Mouse (Mus musculus) kidney, embryonic 15.5 days (tissue): ENCODE results near the gene Haus2. TPM values are rescaled to one million over a fixed set of nuclear protein-coding genes. Genes with fewer than 3 reads are reported as not detected.
"Not testable (repeated sequence)": the region's sequence is repeated elsewhere in the genome, so short reads cannot be mapped to it uniquely, and the experiment has no call there.

Source experiments
- ATAC-seq: fragments of 200-750 bp; cut with Nextera tagmentation; replicated peaks from 2 replicates; pipeline ENCODE4 v1.8.0; 2017; ENCODE audit warnings: moderate TSS enrichment; ENCODE audit not compliant: low FRiP score
- H3K27ac ChIP-seq: fragments of 300-500 bp; sonication (generic); 2 replicates; pipeline ENCODE4 v1.5.1; 2015; ENCODE audit warnings: mild to moderate bottlenecking, inconsistent platforms
- H3K27me3 ChIP-seq: fragments of 300-500 bp; sonication (generic); 2 replicates; pipeline ENCODE4 v1.6.1; 2015; ENCODE audit warnings: inconsistent platforms
- H3K36me3 ChIP-seq: fragments of 300-500 bp; sonication (generic); 2 replicates; pipeline ENCODE4 v1.6.1; 2015; ENCODE audit warnings: inconsistent platforms
- H3K4me1 ChIP-seq: fragments of 300-500 bp; sonication (generic); 2 replicates; pipeline ENCODE4 v1.6.1; 2015; ENCODE audit warnings: inconsistent platforms
- H3K4me2 ChIP-seq: fragments of 300-500 bp; sonication (generic); 2 replicates; pipeline ENCODE4 v1.6.1; 2015; ENCODE audit warnings: moderate library complexity, mild to moderate bottlenecking, inconsistent platforms
- H3K4me3 ChIP-seq: fragments of 300-500 bp; sonication (generic); replicated peaks from 2 replicates; pipeline ENCODE4 v1.5.1; 2015; ENCODE audit warnings: mild to moderate bottlenecking, inconsistent platforms
- H3K9ac ChIP-seq: fragments of 300-500 bp; sonication (generic); 2 replicates; pipeline ENCODE4 v1.6.1; 2015; ENCODE audit warnings: mild to moderate bottlenecking, inconsistent platforms
- H3K9me3 ChIP-seq: fragments of 300-500 bp; sonication (generic); replicated peaks from 2 replicates; pipeline ENCODE4 v1.6.1; 2016; ENCODE audit warnings: inconsistent platforms
- WGBS: fragments of 180-500 bp; shearing (Covaris S2); methylation state at CpG from one replicate; pipeline ENCODE4 v1.1.7; 2015; ENCODE audit warnings: mixed read lengths; 5-methylcytosine and 5-hydroxymethylcytosine counted together
- polyA plus RNA-seq: library from polyadenylated mRNA; unstranded; fragments of >200 nt; fragmentation: Nextera tagmentation; extraction: Ambion mirVana; gene quantifications from 2 replicates; pipeline ENCODE4 v1.2.1, GENCODE M21; 2015

The Haus2 gene
- 24.4 and 25.9 TPM in 2 replicates for polyA plus RNA-seq

DNA sequence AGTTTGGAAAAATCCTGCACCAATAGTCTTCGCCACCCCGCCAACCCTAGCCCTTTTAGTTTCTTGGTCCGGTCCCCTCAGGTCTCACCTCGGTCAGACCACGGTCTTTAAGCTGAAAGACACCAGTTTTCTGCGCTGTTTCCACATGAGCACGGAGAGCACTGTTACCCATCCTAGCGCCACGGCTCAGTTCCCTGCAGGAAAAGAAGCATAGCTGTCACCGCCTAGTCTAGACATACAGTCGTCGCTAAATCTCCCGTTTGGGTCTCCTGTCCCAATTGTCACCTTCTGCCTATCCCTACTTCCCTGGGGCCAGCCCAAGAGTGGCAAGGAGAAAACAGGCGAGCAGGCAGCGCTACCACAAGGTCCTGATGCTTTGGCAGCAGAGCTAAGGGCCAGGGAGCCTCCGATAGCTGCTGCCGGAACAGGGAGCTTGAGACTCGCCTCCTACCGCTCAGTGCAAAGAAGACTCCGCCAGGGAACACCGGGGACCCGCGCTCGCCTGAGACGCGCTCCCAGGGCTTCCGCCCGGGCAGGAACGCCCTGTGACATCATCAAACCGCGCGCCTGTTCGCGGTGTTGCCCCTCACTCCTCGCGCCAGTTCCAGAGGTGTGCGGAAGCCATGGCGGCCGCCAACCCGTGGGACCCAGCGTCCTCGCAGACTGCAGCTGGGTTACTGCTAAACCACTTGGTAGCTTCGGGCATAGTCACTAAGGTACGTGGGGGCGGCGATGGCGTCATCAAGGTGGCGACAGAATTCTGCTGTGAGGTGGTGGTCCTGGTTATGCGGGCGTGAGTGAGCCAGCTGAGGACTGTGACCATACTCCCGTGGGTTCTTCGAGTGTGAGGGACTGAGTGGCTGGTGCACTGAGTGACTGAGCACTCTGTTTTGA lies at the start of gene Haus2, which contains the start of gene Lrrc57:
Gene Haus2, plus strand, starts transcription at position 554 of the 894 bp plus-strand sequence.
Gene Lrrc57, minus strand, starts transcription at position 691 of the 894 bp plus-strand sequence.
- under 1% methylated on average over 52 of the region's 52 CpGs for WGBS
- peaks cover 33% of the 10 kb centered on the region for H3K36me3 ChIP-seq
- peaks cover 22% of the 10 kb centered on the region for H3K4me1 ChIP-seq
- peak within 1 kb of the TSS; percentile 83 for H3K9ac ChIP-seq
- H3K4me2 ChIP-seq: peak within 1 kb of the TSS; percentile 86
- H3K4me3 ChIP-seq: peak within 1 kb of the TSS; percentile 97
- H3K9me3 ChIP-seq: no peaks in the 10 kb centered on the region
- H3K27ac ChIP-seq: peak within 1 kb of the TSS; percentile 95
- ATAC-seq: peak; percentile 98
- no peaks in the 10 kb centered on the region for H3K27me3 ChIP-seq

DNA sequence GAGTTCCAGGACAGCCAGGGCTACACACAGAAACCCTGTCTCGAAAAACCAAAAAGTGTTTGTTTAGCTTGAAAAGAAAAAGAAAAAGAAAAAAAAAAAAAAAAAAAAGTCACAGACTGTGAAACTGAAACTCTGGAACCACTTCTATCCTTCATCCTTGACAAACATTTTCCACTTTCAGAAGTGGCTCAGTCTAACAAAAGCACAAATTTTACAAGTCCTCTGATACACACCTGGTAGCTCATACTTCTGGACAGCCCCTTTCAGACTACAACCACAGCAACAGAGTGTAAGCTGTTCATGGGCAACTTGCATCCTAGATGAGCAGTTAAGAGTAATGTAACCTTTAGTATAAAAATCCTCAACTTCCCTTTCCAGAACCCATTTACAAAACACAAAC lies 47.7 kb upstream of the Haus2 start:
- H3K27ac ChIP-seq: no peak overlapping the region
- WGBS: 89% methylated on average over 1 of the region's 1 CpGs
- H3K4me2 ChIP-seq: no peak overlapping the region
- H3K4me3 ChIP-seq: no peak overlapping the region
- no peaks in the 10 kb centered on the region for H3K27me3 ChIP-seq
- peaks cover 9% of the 10 kb centered on the region for H3K36me3 ChIP-seq
- no peak for ATAC-seq
- H3K9me3 ChIP-seq: no peaks in the 10 kb centered on the region
- H3K9ac ChIP-seq: no peak overlapping the region
- peaks cover 14% of the 10 kb centered on the region for H3K4me1 ChIP-seq

DNA sequence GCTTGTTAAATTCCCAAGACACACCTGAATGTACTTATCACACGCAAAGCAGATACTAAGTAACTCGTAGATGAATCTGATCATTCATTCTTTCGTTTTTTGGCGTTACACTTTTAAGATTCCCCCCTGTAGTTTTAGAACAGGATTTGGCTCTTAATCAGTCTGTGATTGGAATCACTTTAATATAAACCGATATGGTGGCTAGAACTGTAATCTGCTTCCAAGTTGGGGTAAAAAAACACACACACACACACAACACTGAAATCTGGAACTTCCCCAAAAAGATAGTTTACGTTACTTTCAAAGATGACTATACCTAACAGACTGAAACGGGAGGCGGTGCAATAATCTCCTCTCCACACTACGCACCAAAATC lies 46.3 kb upstream of the Haus2 start:
- Histone ChIP-seq H3K9me3 (no peaks in the 10 kb centered on the region), H3K36me3 (peaks cover 4% of the 10 kb centered on the region; the same call in 1 of the 2 replicates), H3K9ac (peak overlapping the region; percentile 81), H3K4me1 (peaks cover 17% of the 10 kb centered on the region), H3K27me3 (no peaks in the 10 kb centered on the region), H3K4me2 (peak overlapping the region; percentile 62), H3K4me3 (peak overlapping the region; percentile 79), H3K27ac (peak overlapping the region; percentile 85; the same call in 1 of the 2 replicates)
- ATAC-seq: no peak
- WGBS: 24% methylated on average over 9 of the region's 9 CpGs

DNA sequence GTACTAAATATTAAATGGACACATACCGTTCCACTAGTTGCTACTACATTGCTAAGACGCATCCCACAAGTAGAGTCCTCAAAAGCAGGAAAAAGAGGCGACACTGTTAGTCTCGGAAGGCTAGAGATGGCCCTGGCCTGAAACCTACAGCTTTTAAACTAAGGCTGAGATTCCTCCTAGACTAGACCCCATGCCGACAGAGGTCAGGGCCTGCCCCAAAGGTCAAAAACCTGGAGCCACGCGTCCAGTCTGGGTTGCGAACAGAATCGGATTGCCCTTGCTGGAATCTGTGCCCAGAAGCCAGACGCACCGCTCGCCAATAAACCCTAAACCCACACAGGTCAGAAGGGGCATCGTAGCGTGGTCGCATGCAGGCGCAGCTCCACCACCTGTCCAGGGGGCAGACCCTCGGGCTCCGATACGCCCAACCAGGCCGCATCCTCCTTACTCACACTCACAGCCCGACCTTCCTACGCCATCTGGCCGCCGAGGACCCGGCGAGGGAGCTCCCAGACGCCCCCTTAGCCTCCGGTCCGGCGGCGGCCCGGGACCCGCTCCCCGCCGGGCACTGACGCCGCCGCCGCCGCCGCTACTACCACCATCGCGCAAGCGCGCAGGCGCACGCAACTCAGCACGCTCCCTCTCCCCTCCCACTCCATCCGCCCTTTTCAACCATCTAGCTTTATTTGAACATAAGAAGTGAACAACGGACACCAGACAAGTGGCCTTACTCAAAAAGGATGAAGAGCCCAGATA lies 45.8 kb upstream of the Haus2 start, which contains the start of gene Zfp106:
Gene Zfp106, minus strand, starts transcription at position 609 of the 756 bp plus-strand sequence.
- H3K4me1 ChIP-seq: peaks cover 17% of the 10 kb centered on the region
- H3K36me3 ChIP-seq: peaks cover 4% of the 10 kb centered on the region; the same call in 1 of the 2 replicates
- H3K4me2 ChIP-seq: peak within 1 kb of the TSS; percentile 62
- no peaks in the 10 kb centered on the region for H3K9me3 ChIP-seq
- peak; percentile 86 for ATAC-seq
- peak within 1 kb of the TSS; percentile 79 for H3K4me3 ChIP-seq
- no peaks in the 10 kb centered on the region for H3K27me3 ChIP-seq
- H3K9ac ChIP-seq: peak within 1 kb of the TSS; percentile 81
- H3K27ac ChIP-seq: peak within 1 kb of the TSS; percentile 85
- under 1% methylated on average over 50 of the region's 50 CpGs for WGBS

DNA sequence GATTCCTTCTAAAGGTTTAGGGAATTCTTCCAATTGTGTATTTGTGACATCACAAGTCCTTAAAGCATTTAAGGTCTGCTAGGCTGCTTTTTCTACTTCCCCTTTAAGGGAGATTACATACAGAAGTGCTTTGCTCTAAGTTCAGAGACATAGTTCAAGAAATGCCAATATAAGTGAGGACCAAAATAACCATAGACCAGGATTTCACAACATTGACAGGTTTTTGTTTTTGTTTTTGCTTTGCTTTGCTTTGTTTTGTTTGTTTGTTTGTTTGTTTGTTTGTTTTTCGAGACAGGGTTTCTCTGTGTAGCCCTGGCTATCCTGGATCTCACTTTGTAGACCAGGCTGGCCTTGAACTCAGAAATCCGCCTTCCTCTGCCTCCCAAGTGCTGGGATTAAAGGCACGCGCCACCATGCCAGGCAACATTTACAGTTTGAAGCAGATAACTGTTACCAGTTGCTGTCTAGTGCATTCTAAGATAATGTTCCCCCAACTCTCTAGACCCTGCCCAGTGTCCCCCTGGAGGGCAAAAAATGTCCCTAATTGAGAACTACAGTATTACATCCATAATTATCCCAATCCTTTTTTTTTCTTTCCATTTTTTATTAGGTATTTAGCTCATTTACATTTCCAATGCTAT lies 44.5 kb upstream of the Haus2 start:
- not testable (repeated sequence) for H3K4me2 ChIP-seq, H3K9ac ChIP-seq, H3K4me3 ChIP-seq, H3K27ac ChIP-seq, H3K36me3 ChIP-seq, H3K9me3 ChIP-seq, ATAC-seq, H3K27me3 ChIP-seq
- WGBS: 92% methylated on average over 4 of the region's 4 CpGs
- H3K4me1 ChIP-seq: peaks cover 26% of the 10 kb centered on the region

DNA sequence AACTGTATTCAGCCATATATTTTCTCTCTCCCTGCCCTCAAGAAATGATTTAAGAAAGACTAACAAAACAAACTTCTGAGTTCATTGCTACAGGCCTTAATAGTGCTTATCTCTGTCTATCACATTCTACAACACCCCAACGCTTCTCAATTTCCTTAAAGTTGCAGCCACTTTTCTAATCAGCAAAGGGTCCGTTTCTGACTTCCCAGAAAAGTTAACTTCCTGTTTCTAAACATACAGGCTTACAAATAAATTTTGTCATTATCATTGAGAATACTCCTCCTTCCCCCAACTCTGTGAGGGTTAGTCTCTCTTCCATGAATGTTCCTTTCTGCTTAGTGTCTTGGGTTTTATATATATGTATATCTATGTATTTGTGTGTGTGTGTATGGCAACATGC lies 43.8 kb upstream of the Haus2 start:
- H3K4me3 ChIP-seq: no peak overlapping the region
- H3K4me1 ChIP-seq: peaks cover 26% of the 10 kb centered on the region
- H3K9me3 ChIP-seq: no peaks in the 10 kb centered on the region
- peaks cover 2% of the 10 kb centered on the region; the same call in 1 of the 2 replicates for H3K36me3 ChIP-seq
- H3K27ac ChIP-seq: no peak overlapping the region
- H3K9ac ChIP-seq: no peak overlapping the region
- H3K4me2 ChIP-seq: no peak overlapping the region
- no peaks in the 10 kb centered on the region for H3K27me3 ChIP-seq
- 74% methylated on average over 2 of the region's 2 CpGs for WGBS
- no peak for ATAC-seq

DNA sequence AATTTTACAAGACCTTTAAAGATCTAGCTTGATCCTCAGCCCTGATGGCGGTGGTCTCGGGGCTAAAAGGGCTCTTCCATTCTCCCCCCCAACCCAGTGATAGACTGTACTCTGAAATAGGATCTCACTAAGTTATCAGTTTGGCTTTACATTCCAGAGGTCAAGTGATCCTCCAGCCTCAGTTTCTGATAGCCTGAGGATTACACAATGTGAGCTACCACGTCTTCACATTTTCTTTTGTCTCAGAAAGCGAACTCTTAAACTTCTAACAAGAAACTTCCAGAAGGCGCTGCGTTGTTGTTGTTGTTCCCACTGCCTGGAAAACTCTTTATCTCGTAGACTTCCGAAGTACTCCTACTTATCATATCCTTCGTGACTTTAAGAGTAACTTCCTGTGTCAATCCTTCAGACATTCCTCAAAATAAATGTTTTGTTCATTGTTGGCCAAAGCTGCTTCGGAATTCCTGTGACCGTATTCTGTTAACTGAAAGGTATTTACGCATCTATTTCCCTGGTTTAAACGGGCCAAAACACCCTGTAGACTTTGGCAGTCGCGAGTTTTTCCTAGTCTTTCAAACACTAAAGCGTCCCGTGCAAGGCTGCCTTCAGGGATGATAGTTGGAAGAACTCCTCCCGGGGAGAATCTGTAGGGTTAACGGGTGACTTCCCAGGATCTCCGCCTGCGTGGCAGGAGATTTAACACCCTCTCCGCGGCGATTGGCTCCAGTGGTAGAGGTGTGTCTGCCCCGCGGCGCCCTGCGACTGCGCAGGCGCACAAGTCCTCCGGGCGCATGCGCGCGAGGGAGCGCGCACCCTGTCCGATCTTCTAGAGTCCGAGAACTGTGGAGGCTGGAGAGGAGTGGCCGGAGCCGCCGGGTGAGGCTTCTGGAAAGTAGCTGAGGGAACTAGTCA lies 42.0 kb upstream of the Haus2 start, which contains the start of gene Snap23:
Gene Snap23, plus strand, starts transcription at position 786 of the 912 bp plus-strand sequence.
- Histone ChIP-seq H3K27ac (peak within 1 kb of the TSS; percentile 96), H3K9ac (peak within 1 kb of the TSS; percentile 61), H3K4me3 (peak within 1 kb of the TSS; percentile 64), H3K4me2 (peak within 1 kb of the TSS; percentile 71), H3K4me1 (peaks cover 21% of the 10 kb centered on the region), H3K36me3 (peaks cover 9% of the 10 kb centered on the region), H3K9me3 (no peaks in the 10 kb centered on the region), H3K27me3 (no peaks in the 10 kb centered on the region)
- peak; percentile 96 for ATAC-seq
- under 1% methylated on average over 42 of the region's 42 CpGs for WGBS

DNA sequence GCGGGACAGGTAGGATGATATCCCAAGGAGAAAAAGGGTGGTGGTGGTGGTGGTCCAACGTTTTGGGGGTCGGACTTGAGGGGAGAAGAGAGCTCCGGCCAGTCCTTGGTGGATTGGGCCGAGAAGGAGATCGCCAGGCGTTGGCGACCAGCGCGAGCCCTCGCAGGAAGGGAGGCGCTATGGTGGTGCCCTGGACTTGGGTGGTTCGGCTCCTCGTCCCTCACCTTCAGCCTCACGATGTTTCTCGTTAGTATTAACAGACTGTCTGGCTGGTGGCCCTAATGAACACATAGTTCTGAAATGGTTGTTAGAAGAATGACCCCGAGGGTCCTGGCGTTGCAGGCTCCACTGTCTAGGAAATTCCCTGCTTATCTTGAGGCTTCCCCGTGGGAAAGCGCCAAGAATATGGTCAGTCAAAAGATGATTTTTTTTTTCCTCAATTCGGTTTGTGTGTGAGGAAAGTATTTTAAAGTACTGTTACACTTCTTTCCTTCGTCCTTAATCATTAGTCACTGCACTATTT lies 41.3 kb upstream of the Haus2 start:
- Histone ChIP-seq H3K4me3 (peak overlapping the region; percentile 64), H3K27ac (peak overlapping the region; percentile 96), H3K36me3 (peaks cover 9% of the 10 kb centered on the region), H3K27me3 (no peaks in the 10 kb centered on the region), H3K4me2 (peak overlapping the region; percentile 71), H3K9ac (peak overlapping the region; percentile 61), H3K9me3 (no peaks in the 10 kb centered on the region), H3K4me1 (peaks cover 14% of the 10 kb centered on the region)
- under 1% methylated on average over 22 of the region's 22 CpGs for WGBS
- ATAC-seq: peak; percentile 79

DNA sequence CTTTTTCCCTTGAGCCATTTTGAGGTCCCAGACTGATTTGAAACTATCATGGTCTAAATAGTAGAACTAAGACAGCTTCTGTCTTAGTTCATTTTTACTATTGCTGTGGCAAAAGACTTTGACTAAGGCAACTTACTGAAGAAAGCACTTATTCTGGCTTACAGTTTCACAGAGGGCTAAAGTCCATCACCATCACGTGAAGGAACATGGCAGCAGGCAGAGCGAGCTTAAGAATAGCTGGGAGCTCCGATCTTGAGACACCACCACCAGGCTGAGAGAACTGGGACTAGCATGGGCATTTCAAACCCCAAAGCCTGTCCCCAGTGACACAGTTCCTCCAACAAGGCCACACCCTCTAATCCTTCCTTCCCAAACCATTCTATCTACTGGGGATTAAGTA lies 38.1 kb upstream of the Haus2 start:
- Histone ChIP-seq H3K4me2 (no peak overlapping the region), H3K27ac (no peak overlapping the region), H3K4me3 (no peak overlapping the region), H3K27me3 (no peaks in the 10 kb centered on the region), H3K36me3 (peaks cover 9% of the 10 kb centered on the region), H3K9ac (no peak overlapping the region), H3K9me3 (no peaks in the 10 kb centered on the region), H3K4me1 (peaks cover 15% of the 10 kb centered on the region; the same call in 1 of the 2 replicates)
- 93% methylated on average over 3 of the region's 3 CpGs for WGBS
- no peak for ATAC-seq

DNA sequence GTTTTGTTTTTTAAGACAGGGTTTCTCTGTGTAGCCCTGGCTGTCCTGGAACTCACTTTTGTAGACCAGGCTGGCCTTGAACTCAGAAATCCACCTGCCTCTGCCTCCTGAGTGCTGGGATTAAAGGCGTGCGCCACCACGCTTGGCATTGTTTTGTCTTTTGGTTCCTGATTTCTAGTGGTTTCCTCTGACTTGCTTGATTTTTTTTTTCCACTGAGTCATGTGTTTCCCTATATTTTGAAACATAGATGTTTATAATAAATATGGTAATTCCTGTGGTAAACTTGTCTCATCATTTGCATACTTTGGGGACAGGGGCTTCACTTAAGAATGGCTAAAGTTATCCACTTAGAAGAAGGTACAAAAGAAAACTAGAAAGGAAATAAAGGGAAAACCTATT lies 37.0 kb upstream of the Haus2 start:
- not testable (repeated sequence) for H3K27me3 ChIP-seq, H3K4me2 ChIP-seq, H3K9ac ChIP-seq, ATAC-seq, H3K4me3 ChIP-seq, H3K36me3 ChIP-seq, H3K27ac ChIP-seq, H3K9me3 ChIP-seq
- peaks cover 13% of the 10 kb centered on the region; the same call in 1 of the 2 replicates for H3K4me1 ChIP-seq
- WGBS: 92% methylated on average over 3 of the region's 3 CpGs
